Mouse (Mus musculus): ENCODE data around the gene Rnf38. TPM values are rescaled to one million over a fixed set of nuclear protein-coding genes. Genes with fewer than 3 reads are reported as not detected.

The Rnf38 gene
- polyA plus RNA-seq, 1 experiment: 35.4 TPM

- no peak for TF ChIP-seq CTCF (IDR thresholded peaks at IDR 0.05; ENCODE audit: control insufficient read depth, insufficient read depth, low read length)
- TF ChIP-seq POLR2A (IDR thresholded peaks at IDR 0.05; ENCODE audit: borderline replicate concordance, control insufficient read depth, low read depth, low read length): no peak
- Histone ChIP-seq H3K27ac (ENCODE audit: control insufficient read depth, insufficient read depth, low read depth, low read length, poor library complexity) (no peak overlapping the region), H3K4me3 (replicated peaks; ENCODE audit: control insufficient read depth, low read depth, low read length) (no peak overlapping the region), H3K4me1 (ENCODE audit: control insufficient read depth, insufficient read depth, low read length) (no peaks in the 10 kb centered on the region; the same call in 1 of the 2 replicates)
- WGBS: 33% methylated on average over 6 of the region's 6 CpGs
Measured at GRCm38 (mm10) chr4:44107339-44107738, 126.2 kb downstream of the Rnf38 start.

DNA sequence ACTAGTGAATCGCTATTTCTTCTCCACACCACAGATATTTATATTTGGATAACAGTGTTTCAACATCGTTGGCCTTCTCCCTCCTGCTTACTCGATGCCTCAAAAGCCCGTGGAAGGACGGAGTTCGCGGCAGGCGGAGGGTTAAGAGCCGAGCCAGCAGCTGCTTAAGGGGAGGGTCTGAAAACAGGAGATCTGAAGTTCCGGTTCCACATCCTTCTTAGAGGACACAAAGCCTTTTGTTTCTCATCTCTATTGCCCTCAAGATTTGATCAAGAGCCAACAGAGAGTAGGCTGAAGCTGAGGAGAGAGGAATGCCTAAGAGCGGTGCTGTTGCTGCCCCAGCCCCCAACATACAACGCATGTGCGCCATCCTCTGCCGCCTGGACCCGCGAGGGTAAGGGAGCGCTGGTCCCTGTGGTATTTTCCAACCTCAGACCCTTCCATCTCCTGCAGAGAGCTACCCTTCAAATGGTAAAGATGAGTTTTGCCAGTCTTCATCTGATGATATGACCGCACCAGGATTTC lies 127.2 kb downstream of the Rnf38 start:
- H3K27ac ChIP-seq (ENCODE audit: control insufficient read depth, insufficient read depth, low read depth, low read length, poor library complexity): peak overlapping the region; percentile 57
- no peaks in the 10 kb centered on the region; the same call in 1 of the 2 replicates for H3K4me1 ChIP-seq (ENCODE audit: control insufficient read depth, insufficient read depth, low read length)
- peak overlapping the region; percentile 43 for H3K4me3 ChIP-seq (replicated peaks; ENCODE audit: control insufficient read depth, low read depth, low read length)
- 13% methylated on average over 18 of the region's 18 CpGs for WGBS
- TF ChIP-seq CTCF (IDR thresholded peaks at IDR 0.05; ENCODE audit: control insufficient read depth, insufficient read depth, low read length) (no peak), POLR2A (IDR thresholded peaks at IDR 0.05; ENCODE audit: borderline replicate concordance, control insufficient read depth, low read depth, low read length) (0 out of 2 replicates have a peak, but pooled peaks have one; percentile 6)

GRCm38 (mm10) chr4:44104195-44104917 lies 129.2 kb downstream of the Rnf38 start:
- Histone ChIP-seq H3K4me1 (ENCODE audit: control insufficient read depth, insufficient read depth, low read length) (no peaks in the 10 kb centered on the region; the same call in 1 of the 2 replicates), H3K27ac (ENCODE audit: control insufficient read depth, insufficient read depth, low read depth, low read length, poor library complexity) (no peak overlapping the region), H3K4me3 (replicated peaks; ENCODE audit: control insufficient read depth, low read depth, low read length) (no peak overlapping the region)
- TF ChIP-seq POLR2A (IDR thresholded peaks at IDR 0.05; ENCODE audit: borderline replicate concordance, control insufficient read depth, low read depth, low read length) (no peak), CTCF (IDR thresholded peaks at IDR 0.05; ENCODE audit: control insufficient read depth, insufficient read depth, low read length) (no peak)
- WGBS: 53% methylated on average over 8 of the region's 8 CpGs

- Histone ChIP-seq H3K4me3 (replicated peaks; ENCODE audit: control insufficient read depth, low read depth, low read length) (no peak overlapping the region), H3K27ac (ENCODE audit: control insufficient read depth, insufficient read depth, low read depth, low read length, poor library complexity) (no peak overlapping the region), H3K4me1 (ENCODE audit: control insufficient read depth, insufficient read depth, low read length) (no peaks in the 10 kb centered on the region; the same call in 1 of the 2 replicates)
- WGBS: 85% methylated on average over 8 of the region's 8 CpGs
- no peak for TF ChIP-seq POLR2A (IDR thresholded peaks at IDR 0.05; ENCODE audit: borderline replicate concordance, control insufficient read depth, low read depth, low read length)
- no peak for TF ChIP-seq CTCF (IDR thresholded peaks at IDR 0.05; ENCODE audit: control insufficient read depth, insufficient read depth, low read length)
Measured at GRCm38 (mm10) chr4:44103620-44104019, 130.0 kb downstream of the Rnf38 start.

GRCm38 (mm10) chr4:44097576-44098335 lies 135.8 kb downstream of the Rnf38 start:
- no peaks in the 10 kb centered on the region; the same call in 1 of the 2 replicates for H3K4me1 ChIP-seq (ENCODE audit: control insufficient read depth, insufficient read depth, low read length)
- no peak for TF ChIP-seq POLR2A (IDR thresholded peaks at IDR 0.05; ENCODE audit: borderline replicate concordance, control insufficient read depth, low read depth, low read length)
- no peak for TF ChIP-seq CTCF (IDR thresholded peaks at IDR 0.05; ENCODE audit: control insufficient read depth, insufficient read depth, low read length)
- H3K4me3 ChIP-seq (replicated peaks; ENCODE audit: control insufficient read depth, low read depth, low read length): no peak overlapping the region
- H3K27ac ChIP-seq (ENCODE audit: control insufficient read depth, insufficient read depth, low read depth, low read length, poor library complexity): no peak overlapping the region; the same call in 1 of the 2 replicates
- 51% methylated on average over 11 of the region's 11 CpGs for WGBS

DNA sequence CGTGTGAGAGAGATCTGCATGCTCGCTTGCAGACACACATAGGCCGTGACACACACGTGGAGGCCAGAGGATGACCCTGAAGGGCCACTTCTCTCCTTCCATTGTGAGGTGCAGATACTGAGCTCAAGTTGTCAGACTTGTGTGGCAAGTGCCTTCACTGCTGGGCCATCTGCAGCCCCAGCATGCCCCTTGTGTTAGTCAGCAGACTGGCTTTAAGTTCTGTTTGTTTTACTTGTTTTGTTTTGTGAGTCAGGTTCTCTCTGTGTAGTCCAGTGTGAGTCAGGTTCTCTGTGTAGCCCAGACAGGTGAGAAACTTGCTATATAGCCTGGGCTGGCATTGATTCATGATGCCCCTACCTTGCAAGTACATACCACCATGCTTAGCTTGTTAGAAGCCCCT lies 139.1 kb downstream of the Rnf38 start:
- whole genome bisulfite sequencing: 82% methylated on average over 4 of the region's 4 CpGs
- H3K27ac ChIP-seq (ENCODE audit: control insufficient read depth, insufficient read depth, low read depth, low read length, poor library complexity): no peak overlapping the region
- H3K4me3 ChIP-seq (replicated peaks; ENCODE audit: control insufficient read depth, low read depth, low read length): no peak overlapping the region
- TF ChIP-seq POLR2A (IDR thresholded peaks at IDR 0.05; ENCODE audit: borderline replicate concordance, control insufficient read depth, low read depth, low read length) (no peak), CTCF (IDR thresholded peaks at IDR 0.05; ENCODE audit: control insufficient read depth, insufficient read depth, low read length) (no peak)
- no peaks in the 10 kb centered on the region; the same call in 1 of the 2 replicates for H3K4me1 ChIP-seq (ENCODE audit: control insufficient read depth, insufficient read depth, low read length)

GRCm38 (mm10) chr4:44092359-44092758 lies 141.2 kb downstream of the Rnf38 start:
- Histone ChIP-seq H3K4me1 (ENCODE audit: control insufficient read depth, insufficient read depth, low read length) (no peaks in the 10 kb centered on the region), H3K4me3 (replicated peaks; ENCODE audit: control insufficient read depth, low read depth, low read length) (no peak overlapping the region), H3K27ac (ENCODE audit: control insufficient read depth, insufficient read depth, low read depth, low read length, poor library complexity) (no peak overlapping the region)
- TF ChIP-seq CTCF (IDR thresholded peaks at IDR 0.05; ENCODE audit: control insufficient read depth, insufficient read depth, low read length) (no peak), POLR2A (IDR thresholded peaks at IDR 0.05; ENCODE audit: borderline replicate concordance, control insufficient read depth, low read depth, low read length) (no peak)
- WGBS: 71% methylated on average over 11 of the region's 11 CpGs

DNA sequence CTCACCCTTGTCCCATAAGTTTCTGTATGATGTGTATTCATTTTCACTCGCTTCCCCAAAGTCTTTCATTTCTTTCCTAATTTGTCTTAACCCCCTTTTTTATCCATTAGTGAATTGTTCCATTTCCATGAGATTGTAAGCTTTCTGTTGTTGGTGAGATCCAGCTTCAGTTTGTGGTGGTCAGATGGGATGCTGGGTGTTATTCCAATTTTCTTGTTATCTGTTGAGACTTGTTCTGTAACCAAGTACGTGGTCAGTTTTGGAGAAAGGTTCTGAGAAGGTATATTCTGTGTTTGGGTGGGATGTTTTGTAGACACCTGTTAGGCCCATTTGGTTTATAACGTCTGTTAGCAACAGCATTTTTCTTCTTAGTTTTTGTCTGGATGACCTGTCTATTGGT lies 148.0 kb downstream of the Rnf38 start:
- 82% methylated on average over 3 of the region's 3 CpGs for WGBS

More for the DNA sequence above, 148.0 kb downstream of the Rnf38 start:
- TF ChIP-seq POLR2A (IDR thresholded peaks at IDR 0.05; ENCODE audit: borderline replicate concordance, control insufficient read depth, low read depth, low read length) (no peak), CTCF (IDR thresholded peaks at IDR 0.05; ENCODE audit: control insufficient read depth, insufficient read depth, low read length) (no peak)
- Histone ChIP-seq H3K4me1 (ENCODE audit: control insufficient read depth, insufficient read depth, low read length) (no peaks in the 10 kb centered on the region; the same call in 1 of the 2 replicates), H3K27ac (ENCODE audit: control insufficient read depth, insufficient read depth, low read depth, low read length, poor library complexity) (no peak overlapping the region), H3K4me3 (replicated peaks; ENCODE audit: control insufficient read depth, low read depth, low read length) (no peak overlapping the region)

Measured in bone marrow, adult 2 months (tissue).